Mouse (Mus musculus): Measurements from ENCODE around the gene Bcl6.
A peak's percentile ranks its signal among the peaks of the same experiment; 100 is the strongest.

Bcl6 gene

DNA sequence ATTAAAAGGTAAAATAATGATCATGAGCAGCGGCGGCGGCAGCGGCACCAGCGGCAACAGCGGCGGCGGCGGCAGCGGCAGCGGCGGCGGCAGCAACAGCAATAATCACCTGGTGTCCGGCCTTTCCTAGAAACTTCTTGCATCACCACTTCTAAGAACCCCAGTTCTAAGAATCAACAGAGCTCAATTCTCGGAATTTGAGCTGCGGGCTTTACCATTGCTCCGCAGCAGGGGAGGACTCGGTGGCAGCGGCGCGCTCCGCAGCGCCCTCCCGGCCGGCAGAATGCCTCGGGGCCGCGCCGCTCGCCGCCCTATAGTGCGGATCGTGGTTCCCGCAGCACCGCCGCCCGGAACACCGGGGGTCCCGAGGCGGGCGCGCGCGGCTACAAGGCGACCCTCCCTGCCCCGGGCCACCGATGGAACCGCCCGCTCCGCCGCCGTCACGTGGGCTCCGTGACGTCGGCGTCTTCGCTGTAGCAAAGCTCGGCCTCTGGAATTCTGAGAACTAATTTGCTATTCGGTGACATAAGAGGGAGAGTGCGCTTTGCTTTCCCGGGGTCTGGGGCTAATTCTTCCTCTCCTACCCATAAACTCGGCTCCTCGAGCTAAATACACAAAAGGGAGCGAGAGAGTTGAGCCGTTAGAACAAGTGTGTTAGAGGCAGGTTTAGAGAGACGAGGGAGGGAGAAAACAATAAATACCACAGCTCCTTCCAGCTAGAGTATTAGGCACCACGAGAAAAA is at the start of gene Bcl6, which contains the start of gene Gm37419:
TSS of gene Bcl6 (minus strand) at position 387 of the 743 bp plus-strand sequence.
TSS of gene Gm37419 (plus strand) at position 17 of the 743 bp plus-strand sequence.
- peak; percentile 92 for DNase-seq

DNA sequence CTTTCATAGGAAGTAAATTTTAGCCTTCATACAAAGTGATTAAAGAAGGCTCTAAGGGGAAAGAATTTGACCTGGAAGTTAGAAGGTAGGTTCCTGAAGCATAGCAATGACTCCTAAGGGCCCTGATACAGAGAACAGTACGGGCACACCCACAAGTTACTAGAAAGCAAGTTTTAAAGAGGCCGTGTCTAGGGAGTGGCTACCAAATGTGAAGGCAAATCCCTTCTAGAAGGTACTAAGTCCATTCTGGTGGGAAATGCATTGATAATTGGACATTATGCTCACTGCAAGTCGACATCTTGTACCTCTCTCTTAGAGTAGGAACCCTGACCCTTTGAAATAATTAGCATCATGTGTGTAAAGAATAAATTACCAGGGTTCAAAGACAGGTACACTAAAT is 47.7 kb upstream of the Bcl6 start:
- no peak for DNase-seq

DNA sequence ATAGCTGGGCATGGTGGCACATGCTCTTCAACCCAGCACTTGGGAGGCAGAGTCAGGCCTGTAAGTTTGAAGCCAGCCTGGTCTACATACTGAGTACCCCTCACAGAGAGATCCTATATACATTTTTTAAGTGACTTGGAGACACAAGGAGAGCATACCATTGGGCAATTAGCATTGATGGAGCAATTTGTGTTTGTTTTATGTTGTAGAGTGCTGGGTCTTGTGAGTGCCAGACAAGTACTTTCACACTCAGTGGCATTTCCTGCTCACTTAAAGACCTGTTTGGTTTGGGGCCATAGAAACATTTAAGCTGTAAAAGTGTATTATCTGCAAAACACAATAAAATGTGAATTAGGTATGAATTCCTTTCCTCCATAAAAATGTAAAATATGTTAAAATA is 47.1 kb upstream of the Bcl6 start:
- peak; percentile 48 for DNase-seq

DNA sequence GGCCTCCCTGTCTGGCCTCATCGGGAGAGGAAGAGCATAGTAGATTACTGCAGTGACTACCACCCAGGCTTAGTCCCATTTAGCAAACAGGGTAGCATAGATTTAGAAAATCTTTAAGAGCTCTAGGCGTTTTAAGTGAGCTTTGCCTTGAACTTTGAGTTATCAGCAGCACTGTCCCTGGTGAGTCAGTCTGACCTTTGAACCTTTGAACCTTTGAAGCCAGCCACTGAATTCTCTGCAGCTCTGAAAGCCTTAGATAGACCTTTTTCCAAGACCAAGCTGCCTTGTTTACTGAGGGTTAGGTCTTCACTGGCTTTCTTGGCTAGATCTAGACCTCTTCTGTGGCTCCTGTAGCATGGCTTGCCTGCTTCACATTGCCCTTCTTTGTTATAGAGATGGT is 45.8 kb upstream of the Bcl6 start:
- DNase-seq = no peak

DNA sequence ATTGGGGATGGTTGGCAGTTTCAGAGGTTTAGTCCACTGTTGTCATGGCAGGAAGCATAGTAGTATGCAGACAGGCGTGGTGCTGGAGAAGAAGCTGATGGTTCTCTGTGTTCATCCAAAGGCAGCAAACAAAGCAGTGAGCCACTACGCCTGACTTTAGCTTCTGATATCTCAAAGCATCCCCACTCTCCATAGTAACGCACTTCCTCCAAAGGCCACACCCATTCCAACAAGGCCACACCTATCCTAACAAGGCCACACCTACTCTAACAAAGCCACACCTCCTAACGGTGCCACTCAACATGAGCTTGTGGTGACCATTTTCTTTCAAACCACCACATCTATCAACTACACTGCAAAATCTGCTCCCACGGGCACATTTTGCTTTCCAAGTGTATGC is 44.6 kb upstream of the Bcl6 start:
- no peak for DNase-seq

DNA sequence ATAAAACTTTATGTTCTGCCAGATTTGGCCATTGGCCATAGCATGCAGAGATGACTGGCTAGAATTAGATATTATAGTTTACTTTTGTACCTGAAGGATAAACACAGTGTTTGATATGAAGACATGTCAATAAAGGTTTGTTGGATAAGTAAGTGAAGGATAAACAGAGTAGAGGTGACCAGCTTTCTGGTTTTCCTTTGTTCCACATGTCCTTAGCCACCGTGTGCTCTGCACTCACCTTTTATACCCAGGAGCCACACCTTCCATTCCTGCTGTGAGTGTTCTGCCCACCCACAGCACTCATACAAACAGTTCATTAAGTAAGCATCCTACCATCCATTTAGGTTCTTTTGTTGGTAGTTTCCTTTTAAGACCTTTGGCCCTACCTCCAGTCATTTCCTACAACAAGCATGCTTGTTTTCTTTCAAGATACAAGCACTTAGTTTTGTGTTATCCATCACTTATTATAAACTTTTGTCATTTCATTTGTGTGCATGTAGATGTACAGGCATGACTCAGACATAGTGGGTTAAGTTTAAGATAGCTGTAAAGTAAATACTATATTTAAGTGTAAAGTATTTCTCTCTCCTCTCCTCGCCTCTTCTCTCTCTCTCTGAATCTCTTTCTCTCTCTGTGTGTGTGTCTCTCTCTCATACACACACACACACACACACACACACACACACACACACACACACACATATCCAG is 41.5 kb upstream of the Bcl6 start:
- DNase-seq = peak; percentile 21

DNA sequence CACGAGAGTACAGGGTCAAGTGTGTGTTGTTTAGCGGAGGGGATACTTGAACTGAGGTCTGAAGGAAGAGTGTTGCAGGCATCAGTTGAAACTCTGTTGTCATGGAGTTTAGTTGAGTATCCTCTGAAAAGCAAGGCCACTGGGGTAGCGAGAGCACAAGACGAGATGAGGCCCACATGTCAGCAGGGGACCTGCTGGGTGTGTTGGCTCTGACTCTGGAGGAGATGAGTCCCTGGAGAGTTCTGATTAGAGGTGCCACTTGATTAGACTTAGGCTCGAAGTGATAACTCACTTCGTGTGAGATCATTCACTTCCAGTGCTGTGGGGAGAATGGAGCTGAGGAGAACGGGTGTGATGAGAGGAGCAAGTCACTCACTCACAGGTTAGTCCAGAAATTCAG is 36.8 kb upstream of the Bcl6 start:
- no peak for DNase-seq

DNA sequence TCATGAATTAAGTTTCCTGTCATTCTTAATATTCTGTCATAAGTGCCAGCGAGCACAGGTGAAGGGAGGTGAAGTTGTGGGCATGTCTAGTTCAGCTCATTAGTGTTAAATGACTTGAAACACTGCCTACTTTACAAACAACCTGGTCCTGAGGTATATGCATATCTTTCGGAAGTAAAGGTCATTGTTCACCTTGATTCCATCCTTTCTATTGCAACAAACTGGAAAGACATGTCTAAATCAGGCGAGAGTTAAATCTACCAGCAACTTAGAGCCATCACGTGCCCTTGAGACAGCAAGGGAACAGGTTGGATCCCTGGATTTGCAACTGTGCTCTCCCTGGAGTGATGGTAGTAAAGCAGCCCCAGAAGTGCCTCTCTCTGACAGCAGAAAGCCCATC is 34.0 kb upstream of the Bcl6 start:
- no peak for DNase-seq

DNA sequence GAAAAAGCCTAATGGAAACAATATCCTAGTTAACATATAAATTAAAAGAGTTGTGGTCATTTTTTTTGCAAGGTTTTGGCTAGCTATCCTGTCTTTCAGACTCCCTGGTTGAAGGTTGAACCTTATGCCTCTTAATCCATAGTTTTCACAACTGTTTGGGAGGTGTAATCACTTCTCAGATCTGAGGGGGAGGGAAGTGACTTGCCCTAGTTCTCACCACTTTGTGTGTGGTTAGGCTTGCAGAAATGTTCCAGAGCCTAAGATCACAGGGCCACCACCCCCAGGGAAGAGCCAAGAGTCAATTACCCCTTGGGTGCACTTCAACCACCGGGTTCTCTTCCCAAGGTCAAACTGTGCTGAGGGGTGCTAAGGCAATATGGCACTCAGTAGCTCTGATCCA is 33.1 kb upstream of the Bcl6 start:
- no peak for DNase-seq

DNA sequence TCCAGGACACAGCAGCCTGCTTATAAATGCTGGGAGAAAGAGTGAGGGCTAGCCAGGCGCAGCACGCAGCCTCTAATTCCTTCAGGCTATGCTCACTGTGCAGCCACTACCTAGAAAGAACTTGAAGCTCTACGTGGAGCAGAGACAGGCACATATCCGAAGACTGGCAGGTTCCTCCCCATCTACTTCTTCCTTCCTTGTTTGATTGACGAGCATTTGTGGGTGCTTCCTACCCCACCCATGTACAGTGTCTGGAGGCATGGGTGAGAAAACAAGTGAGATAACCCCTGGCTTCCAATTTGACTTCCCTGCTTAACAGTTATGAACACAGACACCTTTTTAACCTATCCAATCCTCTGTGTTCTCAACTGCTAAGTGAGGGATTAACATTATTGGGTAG is 28.1 kb upstream of the Bcl6 start:
- no peak for DNase-seq

DNA sequence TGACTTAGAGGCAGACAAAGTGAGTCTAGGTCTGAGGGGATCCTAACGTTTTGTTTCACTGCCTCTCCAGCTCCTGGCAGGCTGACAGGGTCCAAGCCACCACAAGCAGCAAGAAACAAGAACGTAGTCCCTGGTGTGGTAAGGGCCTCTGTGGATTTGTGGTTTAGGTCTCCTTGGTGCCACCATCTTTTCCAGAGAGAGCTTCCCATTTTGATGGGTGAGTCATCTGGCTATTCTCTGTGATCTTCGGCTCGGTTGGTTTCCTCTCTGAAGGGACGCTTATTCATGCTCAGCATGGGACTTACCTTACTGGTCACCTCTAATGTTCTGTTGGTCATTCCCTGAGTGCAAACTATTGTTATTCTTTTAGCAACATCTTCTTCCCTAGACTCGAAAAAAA is 27.6 kb upstream of the Bcl6 start:
- peak; percentile 13 for DNase-seq

DNA sequence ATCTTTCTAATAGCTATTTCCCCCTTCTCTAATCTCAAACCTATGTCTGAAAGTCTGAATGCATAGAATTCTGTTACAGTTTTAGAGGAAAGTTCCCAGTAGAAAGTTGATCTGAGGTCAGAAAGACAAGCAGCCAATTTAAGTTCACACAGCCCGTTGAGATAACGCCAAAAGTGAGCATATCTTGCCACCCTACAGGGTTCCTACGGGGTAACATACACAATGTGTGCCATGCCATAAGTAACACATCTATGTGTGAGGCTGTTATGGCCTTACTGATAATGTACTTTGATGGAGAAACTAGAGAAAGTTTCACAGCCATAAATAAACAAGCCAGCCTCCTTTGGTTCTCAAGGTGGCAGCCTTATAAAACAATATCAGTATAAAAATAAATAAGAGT is 25.7 kb upstream of the Bcl6 start:
- no peak for DNase-seq

DNA sequence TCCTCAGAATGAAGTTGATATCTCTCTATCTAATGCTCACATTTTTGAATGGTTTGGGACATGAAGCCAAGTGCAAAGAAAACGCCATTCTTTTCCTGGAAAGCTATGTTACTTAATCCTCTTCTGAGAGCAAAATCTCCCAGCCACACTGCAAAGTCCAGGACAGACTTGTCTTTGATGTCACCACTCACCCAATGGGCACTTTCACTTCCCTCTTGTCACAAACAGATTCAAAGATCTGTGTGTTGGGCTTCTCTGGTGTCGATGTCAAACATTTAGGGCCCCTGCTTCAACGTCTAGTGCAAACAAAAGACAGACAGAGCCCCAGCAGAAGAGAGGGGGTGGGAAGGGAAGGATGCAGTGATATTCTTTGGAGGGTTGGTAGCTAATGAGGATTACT is 23.4 kb upstream of the Bcl6 start:
- DNase-seq = peak; percentile 18

DNA sequence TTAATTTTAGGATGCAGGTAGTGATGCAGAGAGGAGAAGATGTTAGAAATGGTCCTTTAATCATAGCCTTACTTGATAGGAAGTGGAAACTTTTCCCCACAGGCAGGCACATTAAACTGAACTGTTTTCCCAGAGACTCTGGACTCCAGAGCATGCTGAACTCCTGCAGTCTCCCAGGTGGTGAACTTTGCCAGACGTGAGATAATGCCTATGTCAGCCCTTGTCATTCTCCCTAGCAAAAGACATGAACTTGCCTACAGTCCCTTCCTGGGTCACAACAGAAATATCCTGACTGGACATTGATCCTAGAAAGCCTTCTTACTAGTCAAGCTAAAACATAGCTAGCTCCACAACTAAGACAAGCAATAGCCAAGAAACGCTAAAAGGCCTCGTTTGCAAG is 22.7 kb upstream of the Bcl6 start:
- no peak for DNase-seq

DNA sequence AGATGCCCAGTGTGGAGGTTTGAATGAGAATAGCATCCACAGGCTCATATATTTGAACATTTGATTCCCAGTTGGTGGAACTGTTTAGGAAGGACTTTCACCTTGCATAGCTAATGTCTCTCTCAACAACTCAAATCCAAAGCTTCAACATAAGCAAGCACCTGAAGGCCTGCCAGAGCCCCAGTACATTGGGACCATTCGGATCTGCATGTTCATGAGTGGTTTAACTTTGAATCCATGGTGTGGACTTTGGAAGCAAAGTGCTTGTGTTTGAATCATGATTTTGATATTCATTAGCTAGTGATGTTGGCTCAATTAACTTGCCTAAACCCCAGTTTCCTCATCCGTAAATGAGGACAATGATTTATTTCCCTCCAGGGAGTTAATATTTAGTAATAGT is 21.2 kb upstream of the Bcl6 start:
- no peak for DNase-seq

DNA sequence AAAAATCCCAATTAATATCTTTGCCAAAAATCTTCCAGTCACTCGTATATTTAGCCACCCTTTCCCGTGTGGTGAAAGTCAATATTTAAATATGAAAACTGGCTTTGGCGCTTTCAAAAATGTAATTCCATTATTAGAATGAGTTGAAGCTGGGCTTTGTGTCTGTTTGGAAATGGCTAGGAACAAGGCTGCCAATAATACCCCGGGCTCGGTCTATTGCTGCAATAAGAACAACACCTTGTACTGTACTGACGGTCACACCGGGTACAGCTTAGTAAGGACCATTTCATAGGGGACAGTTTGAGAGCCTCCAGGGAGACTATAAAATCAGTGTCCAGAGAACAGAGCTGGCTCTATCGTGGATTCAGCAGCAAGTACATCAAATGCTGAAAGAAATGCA is 17.3 kb upstream of the Bcl6 start:
- DNase-seq = no peak

DNA sequence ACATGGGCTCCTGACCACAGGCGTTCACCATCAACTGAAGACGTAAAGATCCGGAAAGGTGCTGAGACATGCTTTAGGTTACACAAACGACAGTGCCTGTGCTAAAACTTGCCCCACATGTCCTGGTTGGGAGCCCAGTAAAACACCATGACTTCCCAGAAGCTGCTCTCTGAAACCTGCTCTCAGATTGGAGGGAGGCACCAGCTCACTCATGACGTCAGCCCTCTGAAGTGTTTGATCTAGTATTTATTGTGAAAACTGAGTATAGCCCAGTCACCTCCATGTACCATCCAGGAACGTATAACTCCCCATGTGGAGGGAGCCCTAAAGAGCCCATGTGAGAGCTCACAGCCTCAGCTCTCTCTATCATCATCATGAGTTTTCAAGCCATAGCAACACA is 9.3 kb upstream of the Bcl6 start:
- no peak for DNase-seq

DNA sequence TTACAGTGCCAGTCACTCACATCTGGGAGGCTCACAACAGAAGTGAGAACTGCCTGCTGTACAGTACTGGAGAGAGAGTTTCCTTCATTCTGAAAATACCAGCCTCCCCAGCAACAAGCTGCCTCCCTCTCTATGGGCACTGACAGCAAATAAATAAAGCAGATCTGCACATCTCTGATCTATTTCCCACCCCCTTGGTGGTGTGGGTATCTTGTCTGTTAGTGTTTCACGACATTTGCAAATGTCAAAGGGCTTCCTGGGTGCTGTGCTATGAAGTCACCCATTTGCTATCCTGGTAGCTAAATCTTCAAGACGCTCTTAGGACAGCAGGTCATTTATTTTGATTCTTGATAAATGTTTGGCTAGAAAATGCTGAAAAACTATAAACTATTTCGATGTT is 8.6 kb upstream of the Bcl6 start:
- no peak for DNase-seq

DNA sequence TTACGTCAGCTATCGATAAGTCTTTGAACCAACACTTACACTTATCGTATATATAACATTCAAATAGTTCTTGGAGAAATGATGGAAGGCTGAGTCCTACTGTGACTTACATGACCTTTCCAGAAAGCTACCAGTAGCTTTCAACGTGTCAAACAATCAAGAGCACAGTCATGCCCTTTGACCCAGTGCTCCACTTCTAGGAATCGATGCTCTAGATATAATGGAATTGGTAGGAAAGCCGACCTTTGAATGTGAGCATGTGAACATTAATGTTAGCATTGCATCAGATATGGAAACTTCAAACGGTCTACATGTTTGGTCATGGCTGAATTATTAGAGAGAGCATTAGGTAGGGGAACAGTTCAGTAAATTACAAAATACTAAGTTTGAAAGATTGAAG is 7.7 kb upstream of the Bcl6 start:
- no peak for DNase-seq

DNA sequence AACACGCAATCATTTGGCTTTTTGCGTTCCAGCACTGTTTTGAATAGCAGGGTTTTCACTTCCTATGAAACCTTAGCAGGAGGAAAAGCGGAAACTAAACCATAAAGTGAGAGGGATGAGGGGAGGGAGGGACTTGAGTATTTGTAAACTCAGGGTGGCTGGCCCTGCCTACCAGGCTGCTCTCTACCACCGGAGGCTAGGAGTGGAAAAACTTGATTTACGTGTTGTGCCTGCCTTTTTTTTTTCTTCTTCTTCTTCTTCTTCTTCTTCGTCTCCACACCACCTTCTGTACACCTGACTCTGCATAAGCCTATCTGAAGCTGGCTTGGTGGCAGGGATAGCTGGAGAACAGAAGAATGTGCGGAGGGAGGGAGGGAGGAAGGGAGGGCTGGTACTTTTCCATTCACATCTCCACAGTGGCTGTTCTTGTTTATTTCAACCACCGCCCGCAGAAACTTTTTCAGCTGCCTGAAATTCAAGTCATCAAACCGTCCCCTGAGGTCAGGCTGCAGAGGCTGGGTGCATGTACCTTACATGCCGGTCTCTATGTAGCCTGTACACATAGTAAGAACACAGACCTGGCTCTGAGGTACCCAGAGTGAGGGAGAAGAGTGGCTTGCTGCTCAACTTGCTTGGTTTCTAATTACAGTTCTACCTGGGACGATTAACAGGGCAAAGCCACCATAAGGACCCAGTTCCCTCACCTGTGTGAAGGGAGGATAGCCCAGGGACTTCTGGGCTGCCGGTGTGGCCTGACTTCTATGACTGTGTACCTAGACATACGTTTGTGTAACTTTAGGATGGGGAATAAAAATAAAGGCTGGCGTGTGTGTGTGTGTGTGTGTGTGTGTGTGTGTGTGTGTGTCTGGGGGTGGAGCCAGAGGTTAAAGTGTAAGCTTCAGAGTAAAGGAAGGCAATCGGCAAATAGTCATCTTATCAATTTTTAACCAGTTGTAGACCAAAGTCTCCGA is 5.0 kb upstream of the Bcl6 start:
- peak; percentile 78 for DNase-seq

DNA sequence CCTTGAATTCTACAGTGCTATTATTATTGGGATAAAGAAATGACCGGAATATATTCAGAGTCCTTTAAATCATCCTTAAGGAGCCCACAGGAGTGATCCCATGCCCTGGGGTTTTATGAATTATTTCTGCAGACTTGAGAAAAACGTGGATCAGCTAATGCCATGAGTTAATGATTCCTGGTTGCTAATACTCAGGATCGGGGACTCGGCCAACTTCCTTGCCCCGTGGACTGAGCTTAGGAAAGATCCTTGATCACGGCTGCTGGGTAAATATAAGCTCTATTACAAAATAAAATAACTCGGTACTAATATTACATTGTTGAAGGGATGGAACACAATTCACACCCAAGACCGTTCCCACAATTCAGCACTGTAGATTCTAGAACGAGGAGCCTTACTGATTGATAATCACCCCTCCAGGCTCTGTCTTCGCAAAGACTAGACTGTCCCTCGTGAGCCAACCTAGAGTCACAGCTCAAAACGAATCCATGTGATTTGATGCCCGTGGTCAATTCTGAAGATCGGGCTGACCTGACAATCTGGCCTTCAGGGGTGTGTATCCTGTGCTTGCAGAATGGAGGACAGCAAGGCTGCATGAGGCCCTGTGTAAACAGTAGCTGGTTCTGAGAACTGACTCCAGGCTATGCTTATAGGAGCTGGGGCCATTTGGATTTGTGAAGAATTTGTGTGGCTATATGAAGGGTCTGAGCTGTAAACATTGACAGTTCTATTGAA is 3.4 kb upstream of the Bcl6 start:
- DNase-seq = no peak

DNA sequence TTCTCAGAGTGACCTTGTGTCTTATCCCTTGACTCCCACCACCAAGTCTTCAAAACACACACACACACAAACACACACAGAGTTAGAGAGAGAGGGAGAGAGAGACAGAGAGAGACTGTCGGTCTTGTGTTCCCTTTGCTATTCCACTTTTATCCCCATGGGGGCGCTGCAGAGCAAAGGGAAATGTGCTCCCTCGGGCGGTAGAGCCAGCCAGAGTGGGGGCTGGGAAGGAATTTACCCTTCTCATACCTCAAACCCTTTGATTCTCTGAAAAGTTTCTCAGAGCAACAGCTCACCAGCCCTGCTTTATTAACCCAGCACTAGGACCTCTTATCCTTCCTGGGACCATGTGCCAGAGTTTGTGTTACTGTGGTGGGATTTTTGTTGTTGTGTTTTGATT is 2.5 kb upstream of the Bcl6 start:
- DNase-seq = peak; percentile 95
